Mouse (Mus musculus) lung, embryonic 15.5 days (tissue): ENCODE results near the gene Plin1. TPM values are rescaled to one million over a fixed set of nuclear protein-coding genes. Genes with fewer than 3 reads are reported as not detected.

Source experiments
- ATAC-seq: fragments of 200-750 bp; cut with Nextera tagmentation; 2 replicates; pipeline ENCODE4 v1.8.0; 2017; ENCODE audit warnings: moderate number of reproducible peaks, borderline replicate concordance; ENCODE audit not compliant: low FRiP score, low TSS enrichment; ENCODE audit errors: extremely low read depth
- H3K27ac ChIP-seq: fragments of 300-500 bp; sonication (generic); 2 replicates; pipeline ENCODE4 v1.5.1; 2015; ENCODE audit warnings: moderate library complexity, mild to moderate bottlenecking, inconsistent platforms
- H3K27me3 ChIP-seq: fragments of 300-500 bp; sonication (generic); 2 replicates; pipeline ENCODE4 v1.6.1; 2015; ENCODE audit warnings: inconsistent platforms
- H3K36me3 ChIP-seq: fragments of 300-500 bp; sonication (generic); 2 replicates; pipeline ENCODE4 v1.6.1; 2015; ENCODE audit warnings: inconsistent platforms
- H3K4me1 ChIP-seq: fragments of 300-500 bp; sonication (generic); 2 replicates; pipeline ENCODE4 v1.6.1; 2015; ENCODE audit warnings: inconsistent platforms
- H3K4me2 ChIP-seq: fragments of 300-500 bp; sonication (generic); 2 replicates; pipeline ENCODE4 v1.6.1; 2015; ENCODE audit warnings: inconsistent platforms, mild to moderate bottlenecking, moderate library complexity
- H3K4me3 ChIP-seq: fragments of 300-500 bp; sonication (generic); 2 replicates; pipeline ENCODE4 v1.5.1; 2015; ENCODE audit warnings: mild to moderate bottlenecking, inconsistent platforms
- H3K9ac ChIP-seq: fragments of 300-500 bp; sonication (generic); 2 replicates; pipeline ENCODE4 v1.6.1; 2015; ENCODE audit warnings: inconsistent platforms
- H3K9me3 ChIP-seq: fragments of 300-500 bp; sonication (generic); 2 replicates; pipeline ENCODE4 v1.6.1; 2016; ENCODE audit warnings: inconsistent platforms
- WGBS: fragments of 180-500 bp; shearing (Covaris S2); methylation state at CpG from one replicate; pipeline ENCODE4 v1.1.7; 2015; 5-methylcytosine and 5-hydroxymethylcytosine counted together
- polyA plus RNA-seq: library from polyadenylated mRNA; unstranded; fragments of >200 nt; fragmentation: Nextera tagmentation; extraction: Ambion mirVana; gene quantifications from 2 replicates; pipeline ENCODE4 v1.2.1, GENCODE M21; 2015

Gene Plin1
- polyA plus RNA-seq, result not detected in 2 replicates

DNA sequence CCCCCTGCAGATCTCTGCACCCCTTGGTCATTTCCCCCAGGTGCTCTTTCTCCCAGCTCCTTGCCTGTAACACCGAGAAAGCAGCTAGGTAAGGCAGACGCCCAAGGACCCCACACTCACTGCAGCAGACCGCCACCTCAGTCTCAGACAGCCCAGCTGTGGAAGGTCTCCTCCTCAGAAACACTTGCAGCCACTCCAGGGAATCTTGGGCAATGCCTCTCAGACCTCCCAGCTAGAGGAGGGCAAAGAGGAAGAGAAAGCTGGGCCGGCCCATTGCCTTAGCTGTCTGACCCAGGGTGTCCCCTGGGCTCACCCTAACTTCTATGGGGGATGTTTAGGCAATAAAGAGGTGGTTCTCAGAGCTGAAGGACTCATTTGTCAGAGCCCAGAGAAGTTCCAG lies at the start of gene Plin1:
Plin1 (minus strand) TSS at position 282 of the 400 bp plus-strand sequence.
- H3K27me3 ChIP-seq, result peaks cover 4% of the 10 kb centered on the region; the same call in 1 of the 2 replicates
- H3K4me2 ChIP-seq, result no peak within 1 kb of the TSS
- ATAC-seq, result no peak
- no peak within 1 kb of the TSS for H3K9ac ChIP-seq
- H3K36me3 ChIP-seq, result peaks cover 10% of the 10 kb centered on the region; the same call in 1 of the 2 replicates
- no peak within 1 kb of the TSS for H3K27ac ChIP-seq
- H3K4me3 ChIP-seq, result no peak within 1 kb of the TSS
- WGBS, result 48% methylated on average over 4 of the region's 4 CpGs
- H3K4me1 ChIP-seq, result no peaks in the 10 kb centered on the region
- H3K9me3 ChIP-seq, result no peaks in the 10 kb centered on the region

DNA sequence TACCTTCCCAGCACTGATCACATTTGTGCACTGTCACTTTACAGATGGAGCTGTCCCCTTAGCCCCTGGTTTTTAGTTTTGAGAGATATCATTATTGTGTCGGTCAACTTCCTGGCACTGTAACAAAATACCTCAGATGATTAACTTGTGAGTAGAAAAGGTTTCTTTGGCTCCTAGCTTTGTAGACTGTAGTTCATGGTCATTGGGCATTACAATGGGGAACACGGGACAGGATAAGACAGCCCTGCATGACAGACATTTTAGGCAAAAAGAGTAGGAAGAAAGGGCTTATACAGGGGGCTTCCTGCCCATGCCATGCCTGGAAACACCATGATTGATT lies 49.8 kb upstream of the Plin1 start:
- no peak overlapping the region for H3K4me3 ChIP-seq
- no peak for ATAC-seq
- WGBS, result 81% methylated on average over 2 of the region's 2 CpGs

DNA sequence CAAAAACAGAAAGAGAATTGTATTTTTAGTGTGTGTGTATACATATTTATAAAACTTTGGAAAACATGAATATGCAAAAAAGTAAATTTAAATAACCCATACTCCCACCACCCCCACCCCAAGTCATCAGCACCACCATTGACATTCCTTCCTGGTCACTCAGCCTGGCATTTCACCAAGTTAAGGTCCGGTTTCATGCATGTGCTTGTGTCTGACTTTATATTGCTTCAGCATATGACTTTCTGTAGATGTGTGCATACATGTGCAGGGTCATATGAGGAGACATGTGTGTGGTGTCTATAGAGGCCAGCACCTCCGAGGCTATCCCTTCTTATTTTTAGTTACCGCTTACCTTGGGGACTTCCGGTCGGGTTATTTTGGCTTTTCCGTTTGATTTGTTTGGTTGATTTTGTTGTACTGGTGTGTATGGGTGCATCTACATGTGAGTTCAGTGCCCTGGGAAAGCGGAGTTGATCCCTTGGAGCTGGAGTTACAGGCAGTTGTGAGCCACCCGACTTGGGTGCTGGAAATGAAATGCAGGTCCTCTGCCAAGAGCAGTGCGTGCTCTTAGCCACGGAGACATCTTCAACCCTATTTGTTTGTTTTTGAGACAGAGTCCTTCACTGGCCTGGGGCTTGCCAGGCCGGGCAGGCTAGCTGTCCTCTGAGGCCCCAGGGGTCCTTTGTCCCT lies 49.3 kb upstream of the Plin1 start:
- Histone ChIP-seq H3K4me3 (no peak overlapping the region), H3K9ac (no peak overlapping the region), H3K4me1 (peaks cover 3% of the 10 kb centered on the region; the same call in 1 of the 2 replicates), H3K4me2 (no peak overlapping the region), H3K36me3 (no peaks in the 10 kb centered on the region), H3K9me3 (no peaks in the 10 kb centered on the region), H3K27ac (no peak overlapping the region), H3K27me3 (no peaks in the 10 kb centered on the region)
- 68% methylated on average over 11 of the region's 11 CpGs for WGBS
- ATAC-seq, result no peak

More for the DNA sequence above, 49.8 kb upstream of the Plin1 start:
- no peaks in the 10 kb centered on the region for H3K27me3 ChIP-seq
- H3K27ac ChIP-seq, result no peak overlapping the region
- H3K9me3 ChIP-seq, result no peaks in the 10 kb centered on the region
- no peak overlapping the region for H3K4me2 ChIP-seq
- no peaks in the 10 kb centered on the region for H3K36me3 ChIP-seq
- no peak overlapping the region for H3K9ac ChIP-seq
- H3K4me1 ChIP-seq, result peaks cover 3% of the 10 kb centered on the region; the same call in 1 of the 2 replicates

DNA sequence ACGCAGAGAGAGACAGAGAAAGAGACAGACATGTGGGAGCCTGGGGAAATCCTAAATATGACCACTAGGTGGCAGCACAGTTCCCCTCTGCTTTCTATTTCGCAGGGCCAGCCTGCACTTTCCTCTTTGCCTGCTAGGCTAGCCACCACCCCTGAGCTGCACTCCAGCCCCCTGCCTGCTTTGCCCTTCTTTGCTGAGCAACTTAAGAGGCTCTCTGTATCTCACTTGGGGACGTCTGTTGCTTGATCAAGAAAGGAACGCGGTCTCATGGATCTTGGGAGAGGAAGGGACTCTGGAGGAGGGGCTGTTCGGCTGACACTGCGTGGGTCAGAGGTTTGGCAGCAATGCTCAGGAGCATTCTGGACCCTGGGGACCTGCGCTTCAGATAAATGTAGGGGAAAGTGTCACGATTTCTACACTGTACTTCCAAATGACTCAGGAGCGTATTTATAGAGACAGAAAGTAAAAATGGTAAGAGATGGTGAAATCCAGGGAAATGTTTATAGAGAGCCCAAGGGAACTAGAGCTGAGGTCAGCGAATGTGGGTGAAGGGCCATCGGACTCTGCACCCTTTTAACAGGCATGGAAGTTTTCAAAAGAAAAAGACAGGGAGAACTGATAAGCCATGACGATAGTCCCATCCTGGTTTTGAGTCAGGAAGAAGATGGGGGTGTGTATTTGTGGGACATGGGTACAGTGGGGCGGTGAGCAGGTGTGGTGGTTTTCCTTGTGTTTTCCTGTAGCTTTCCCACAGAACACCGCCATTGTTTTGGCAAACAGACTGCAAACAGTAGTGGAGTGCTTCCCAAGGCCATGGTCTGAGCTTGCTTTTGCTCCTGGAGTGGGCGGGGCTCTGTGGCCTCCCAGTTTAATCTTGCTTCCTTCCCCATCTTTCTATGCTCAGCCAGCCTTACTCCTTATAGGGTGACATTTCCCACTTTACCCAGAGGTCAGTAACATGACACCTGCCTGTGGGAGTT lies 48.2 kb upstream of the Plin1 start:
- peak overlapping the region; percentile 59 for H3K4me2 ChIP-seq
- WGBS, result 23% methylated on average over 16 of the region's 16 CpGs
- H3K4me1 ChIP-seq, result peaks cover 3% of the 10 kb centered on the region; the same call in 1 of the 2 replicates
- no peaks in the 10 kb centered on the region for H3K9me3 ChIP-seq
- ATAC-seq, result peak; percentile 33; the same call in 1 of the 2 replicates
- peak overlapping the region; percentile 40 for H3K9ac ChIP-seq
- H3K27ac ChIP-seq, result no peak overlapping the region
- H3K27me3 ChIP-seq, result no peaks in the 10 kb centered on the region
- H3K36me3 ChIP-seq, result no peaks in the 10 kb centered on the region
- H3K4me3 ChIP-seq, result peak overlapping the region; percentile 31

DNA sequence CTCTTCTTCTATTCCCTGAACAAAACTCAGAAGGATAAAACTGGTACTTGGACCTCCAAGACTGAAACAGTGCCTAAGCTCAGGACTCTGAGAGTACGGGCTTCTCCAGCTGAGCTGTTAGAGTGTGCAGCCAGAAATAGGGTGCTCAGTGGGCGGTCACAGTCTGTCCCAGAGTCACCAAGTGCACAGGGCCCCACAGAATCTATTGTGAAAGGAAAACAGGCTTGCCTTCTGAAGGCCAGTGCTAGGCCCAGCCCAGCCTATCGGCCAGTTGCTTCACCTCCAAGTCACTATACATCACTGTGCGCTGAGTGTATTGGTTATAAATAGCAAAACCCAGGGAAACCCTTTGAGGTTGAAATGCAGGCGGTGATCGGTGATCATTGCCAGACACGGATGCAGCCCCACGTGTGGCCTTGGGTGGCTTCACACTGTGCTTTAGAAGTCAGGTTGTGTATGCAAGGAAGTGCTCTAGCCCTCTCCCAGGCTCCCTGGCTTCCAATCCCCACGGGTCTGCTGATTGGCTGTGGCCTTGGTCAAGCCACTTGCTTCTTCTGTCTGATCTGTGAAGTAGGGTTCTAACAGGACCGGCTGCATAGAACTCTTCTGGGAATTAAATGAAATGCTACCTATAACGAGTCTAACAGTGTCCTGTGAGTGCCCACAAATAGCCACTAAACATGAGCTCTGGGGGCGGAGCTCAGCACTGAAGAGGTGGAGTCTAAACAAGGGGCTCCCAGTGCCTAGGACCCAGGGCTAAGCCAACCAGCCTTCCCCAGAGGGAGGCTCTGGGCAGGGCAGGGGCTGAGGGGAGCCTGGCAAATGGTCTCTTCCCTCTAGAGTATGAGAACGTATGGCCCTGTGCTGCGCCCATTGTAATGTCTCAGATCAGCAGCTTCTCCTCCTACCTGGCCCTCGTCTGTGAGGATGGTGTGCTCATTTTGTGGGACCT lies 39.1 kb upstream of the Plin1 start:
- no peaks in the 10 kb centered on the region for H3K36me3 ChIP-seq
- no peaks in the 10 kb centered on the region for H3K9me3 ChIP-seq
- no peak overlapping the region for H3K4me3 ChIP-seq
- H3K4me1 ChIP-seq, result no peaks in the 10 kb centered on the region
- no peak overlapping the region for H3K4me2 ChIP-seq
- WGBS, result 45% methylated on average over 15 of the region's 15 CpGs
- H3K27me3 ChIP-seq, result no peaks in the 10 kb centered on the region; the same call in 1 of the 2 replicates
- no peak overlapping the region for H3K9ac ChIP-seq
- H3K27ac ChIP-seq, result no peak overlapping the region
- ATAC-seq, result peak; percentile 27; the same call in 1 of the 2 replicates

DNA sequence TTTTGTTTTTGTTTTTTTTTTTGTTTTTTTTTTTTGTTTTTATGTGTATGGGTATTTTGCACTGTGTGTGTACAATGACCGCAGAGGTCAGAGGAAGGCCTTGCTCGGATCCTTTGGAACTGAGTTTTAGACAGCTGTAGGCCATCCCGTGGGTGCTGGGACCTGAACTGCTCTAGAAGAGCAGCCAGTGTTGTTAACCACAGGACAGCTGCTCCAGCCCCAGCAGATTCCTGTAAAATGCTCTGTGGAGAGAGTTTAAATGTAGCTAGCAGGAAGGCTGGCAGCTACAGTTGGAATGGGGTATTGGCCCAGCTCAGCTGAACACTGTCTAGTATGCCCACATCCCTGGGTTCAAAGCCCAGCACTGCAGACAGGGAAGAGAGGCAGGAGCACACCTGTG lies 37.0 kb upstream of the Plin1 start:
- no peak overlapping the region for H3K4me2 ChIP-seq
- no peak overlapping the region for H3K4me3 ChIP-seq
- no peaks in the 10 kb centered on the region for H3K36me3 ChIP-seq
- H3K9ac ChIP-seq, result no peak overlapping the region
- H3K27ac ChIP-seq, result no peak overlapping the region
- H3K27me3 ChIP-seq, result no peaks in the 10 kb centered on the region; the same call in 1 of the 2 replicates
- no peaks in the 10 kb centered on the region for H3K9me3 ChIP-seq
- WGBS, result 76% methylated on average over 3 of the region's 3 CpGs
- no peaks in the 10 kb centered on the region for H3K4me1 ChIP-seq
- ATAC-seq, result no peak

DNA sequence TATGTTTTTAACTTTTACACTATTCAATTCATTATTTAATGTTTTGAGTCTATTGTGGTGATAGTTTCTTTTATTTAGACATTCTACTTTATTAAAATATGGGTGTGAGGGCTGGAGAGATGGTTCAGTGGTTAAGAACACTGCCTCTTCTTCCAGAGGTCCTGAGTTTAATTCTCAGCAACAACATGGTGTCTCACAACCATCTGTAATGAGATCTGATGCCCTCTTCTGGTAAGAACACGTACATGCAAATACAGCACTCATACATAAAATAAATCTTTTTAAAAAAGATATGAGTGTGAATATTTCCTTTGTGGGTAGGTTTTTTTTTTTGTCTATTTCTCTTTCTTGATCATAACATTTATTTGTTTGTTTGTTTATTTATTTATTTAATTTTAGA lies 33.3 kb upstream of the Plin1 start:
- WGBS, result 30% methylated on average over 1 of the region's 1 CpGs
- Histone ChIP-seq H3K9ac (no peak overlapping the region), H3K9me3 (no peaks in the 10 kb centered on the region), H3K4me2 (no peak overlapping the region), H3K4me3 (no peak overlapping the region), H3K36me3 (no peaks in the 10 kb centered on the region), H3K4me1 (0 out of 2 replicates have a peak, but pooled peaks cover 3% of the 10 kb centered on the region), H3K27ac (no peak overlapping the region), H3K27me3 (no peaks in the 10 kb centered on the region)
- ATAC-seq, result no peak

DNA sequence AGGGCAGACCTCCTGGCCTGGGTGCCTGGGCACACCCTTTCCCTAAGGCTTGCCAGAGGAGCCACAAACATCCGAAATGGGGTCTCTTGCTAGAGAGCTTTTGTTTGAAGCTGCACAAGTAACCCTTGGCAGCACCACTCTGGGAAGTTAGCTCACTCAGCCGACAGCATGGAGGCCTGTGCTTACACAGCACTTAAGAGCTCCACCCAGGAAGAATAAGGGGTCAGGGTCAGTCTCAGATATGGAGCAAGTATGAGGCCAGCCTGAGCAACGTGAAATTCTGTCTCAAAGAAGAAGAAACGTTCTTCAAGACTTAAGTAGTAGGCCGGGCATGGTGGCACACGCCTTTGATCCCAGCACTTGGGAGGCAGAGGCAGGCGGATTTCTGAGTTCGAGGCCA lies 29.4 kb upstream of the Plin1 start:
- WGBS, result 52% methylated on average over 8 of the region's 8 CpGs
- H3K9me3 ChIP-seq, result no peaks in the 10 kb centered on the region
- H3K36me3 ChIP-seq, result no peaks in the 10 kb centered on the region
- no peak overlapping the region for H3K27ac ChIP-seq
- H3K27me3 ChIP-seq, result no peaks in the 10 kb centered on the region
- no peak overlapping the region for H3K9ac ChIP-seq
- H3K4me2 ChIP-seq, result no peak overlapping the region
- H3K4me1 ChIP-seq, result 0 out of 2 replicates have a peak, but pooled peaks cover 3% of the 10 kb centered on the region
- ATAC-seq, result no peak
- H3K4me3 ChIP-seq, result no peak overlapping the region

DNA sequence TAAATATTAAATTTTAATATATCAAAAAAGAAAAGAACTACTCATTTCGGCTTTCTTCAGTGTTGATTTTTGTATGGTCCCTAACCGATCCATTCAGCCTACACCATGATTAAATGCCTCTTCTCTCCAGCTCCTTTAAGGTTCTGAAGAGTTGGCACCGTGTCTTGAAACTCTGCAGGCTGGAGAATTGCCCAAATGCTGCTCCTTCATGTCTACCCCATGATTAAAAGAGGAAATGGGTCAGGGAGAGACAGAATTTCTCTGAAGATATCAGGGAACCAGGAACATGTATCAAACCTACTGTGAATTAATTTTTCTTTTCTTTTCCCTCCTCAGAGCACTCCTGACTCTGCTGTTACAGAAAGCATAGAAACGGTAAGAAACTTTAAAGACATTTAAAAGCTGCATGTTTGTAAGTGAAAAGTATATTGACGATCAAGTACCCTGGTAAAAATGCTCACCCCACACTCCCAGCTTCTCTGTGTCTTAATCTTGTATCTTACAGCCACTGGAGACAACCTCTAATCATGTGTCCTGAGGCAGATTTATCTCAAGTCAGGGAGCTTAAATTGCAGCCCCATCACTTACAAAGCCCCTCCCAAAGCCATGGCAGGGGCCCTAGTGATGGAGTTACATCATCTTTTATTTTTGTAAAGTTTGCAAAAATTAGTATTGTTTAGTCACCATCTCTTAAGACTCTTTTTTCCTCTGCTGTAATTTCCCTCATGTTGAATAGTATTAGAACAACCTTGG lies 28.6 kb upstream of the Plin1 start:
- H3K27me3 ChIP-seq, result no peaks in the 10 kb centered on the region
- H3K4me3 ChIP-seq, result no peak overlapping the region
- no peaks in the 10 kb centered on the region for H3K9me3 ChIP-seq
- H3K4me2 ChIP-seq, result no peak overlapping the region
- H3K4me1 ChIP-seq, result 0 out of 2 replicates have a peak, but pooled peaks cover 3% of the 10 kb centered on the region
- WGBS, result 70% methylated on average over 5 of the region's 5 CpGs
- H3K27ac ChIP-seq, result no peak overlapping the region
- no peaks in the 10 kb centered on the region for H3K36me3 ChIP-seq
- ATAC-seq, result no peak
- no peak overlapping the region for H3K9ac ChIP-seq

DNA sequence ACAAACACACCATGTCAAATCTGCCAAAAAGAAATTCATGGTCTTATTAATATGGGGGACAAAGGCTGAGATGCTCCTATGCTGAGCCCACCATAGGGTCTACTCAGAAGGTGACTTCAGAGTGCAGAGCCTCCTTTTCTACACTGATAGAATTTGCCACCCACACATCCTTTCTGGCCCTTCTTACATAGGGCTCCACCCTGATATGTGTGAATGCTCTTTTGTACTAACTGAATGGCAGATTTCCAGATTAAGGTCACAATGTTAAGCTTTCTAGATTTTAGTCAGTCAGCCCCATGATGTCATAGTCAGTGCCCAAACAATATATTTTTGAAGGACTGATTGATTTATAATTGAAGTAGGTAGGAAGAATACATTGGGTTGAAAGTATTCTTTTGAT lies 27.1 kb upstream of the Plin1 start:
- Histone ChIP-seq H3K9ac (no peak overlapping the region), H3K4me1 (0 out of 2 replicates have a peak, but pooled peaks cover 3% of the 10 kb centered on the region), H3K4me3 (no peak overlapping the region), H3K9me3 (no peaks in the 10 kb centered on the region), H3K27me3 (no peaks in the 10 kb centered on the region), H3K36me3 (no peaks in the 10 kb centered on the region), H3K27ac (no peak overlapping the region), H3K4me2 (no peak overlapping the region)
- no peak for ATAC-seq
